Mouse (Mus musculus): ENCODE measurements around the gene Snx5.

Snx5 gene

GRCm38 (mm10) chr2:144267004-144267730 is 3.5 kb downstream of the Snx5 start:
- DNase-seq: no peak

DNA sequence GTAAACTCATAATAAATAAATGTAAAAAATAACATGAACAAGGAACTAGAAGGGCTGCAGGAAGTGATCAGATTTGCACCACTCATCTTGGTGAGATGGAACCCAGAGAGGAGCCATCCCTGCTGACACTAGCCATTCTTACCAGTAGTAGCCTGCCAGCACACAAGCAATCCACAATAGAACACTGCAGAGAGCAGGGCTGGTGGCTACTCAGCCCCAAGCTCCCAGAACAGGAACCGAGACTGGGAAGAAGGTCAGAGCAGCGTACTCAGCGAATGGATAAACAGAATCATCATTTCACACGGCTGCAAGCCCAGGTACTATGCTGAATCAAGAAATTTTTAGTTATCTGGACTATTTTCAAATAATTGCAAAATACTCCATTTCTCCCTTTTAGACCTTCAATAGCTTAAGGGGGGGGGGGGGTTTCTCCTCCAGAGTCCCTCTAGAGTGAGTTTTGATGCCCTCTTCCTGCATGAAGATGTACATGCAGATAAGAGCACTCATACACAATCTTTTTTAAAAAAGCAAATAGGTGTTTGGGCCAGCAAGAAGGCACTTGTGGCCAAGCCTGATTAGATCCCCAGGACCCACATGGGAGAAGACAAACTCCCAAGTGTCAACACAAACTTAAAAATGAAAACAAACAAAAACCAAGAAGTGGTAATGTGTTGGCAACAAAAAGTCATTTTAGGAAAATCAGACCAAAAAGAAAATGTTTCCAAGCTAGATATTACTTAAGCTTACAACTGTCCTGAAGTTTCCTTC is 4.6 kb downstream of the Snx5 start:
- no peak for DNase-seq

GRCm38 (mm10) chr2:144265120-144265488 is 5.6 kb downstream of the Snx5 start:
- DNase-seq: no peak

DNA sequence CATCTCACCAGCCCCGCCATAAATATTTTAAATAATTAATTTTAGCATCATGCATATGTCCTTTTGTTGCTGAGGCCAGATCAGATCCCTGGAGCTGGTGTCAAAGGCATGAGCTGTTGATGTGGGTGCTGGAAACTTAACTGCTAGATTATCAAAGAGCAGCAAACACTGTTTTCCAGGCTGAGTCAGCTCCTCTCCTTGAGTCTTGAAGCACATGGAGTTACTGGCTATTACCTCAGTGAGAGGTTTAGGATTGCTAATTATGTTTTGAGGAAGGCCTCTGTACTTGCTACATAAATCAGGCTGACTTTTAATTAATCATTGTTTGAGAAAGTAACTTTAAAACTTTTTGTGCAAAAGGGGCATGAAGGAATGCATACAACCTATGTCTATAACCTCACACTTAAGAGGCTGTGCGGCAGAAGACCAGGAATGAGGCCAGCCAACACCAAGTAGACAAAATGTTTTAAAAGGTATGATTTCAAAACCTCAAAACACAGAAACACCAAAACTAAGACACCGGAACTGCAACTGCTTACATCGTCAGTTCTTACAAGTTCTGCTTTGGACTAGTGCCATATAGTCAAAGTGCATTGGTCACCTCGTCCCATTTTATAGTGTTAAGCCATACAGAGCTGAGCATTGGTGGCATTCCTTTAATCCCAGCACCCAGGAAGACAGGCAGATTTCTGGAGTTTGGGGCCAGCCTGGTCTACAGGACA is 6.1 kb downstream of the Snx5 start:
- DNase-seq: peak; percentile 81

DNA sequence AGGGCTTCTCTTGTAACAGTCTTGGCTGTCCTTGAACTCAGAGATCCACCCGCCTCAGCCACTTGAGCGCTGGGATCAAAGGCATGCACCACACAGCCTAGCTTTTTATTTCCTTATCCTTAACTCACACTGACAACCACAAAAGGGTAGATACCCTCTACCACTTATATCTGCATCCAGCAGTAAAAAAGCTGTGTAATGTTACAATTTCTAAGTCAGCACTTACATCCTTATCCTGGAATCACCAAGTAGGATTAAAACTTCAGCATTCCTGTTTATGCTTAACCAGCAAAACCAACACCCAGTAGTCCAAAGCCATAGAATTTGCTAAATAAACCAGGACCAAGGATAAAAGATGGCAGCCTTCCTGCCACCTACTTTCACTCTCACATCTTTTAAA is 7.9 kb downstream of the Snx5 start:
- DNase-seq: no peak

GRCm38 (mm10) chr2:144250111-144250510 is 20.6 kb downstream of the Snx5 start:
- DNase-seq: no peak

DNA sequence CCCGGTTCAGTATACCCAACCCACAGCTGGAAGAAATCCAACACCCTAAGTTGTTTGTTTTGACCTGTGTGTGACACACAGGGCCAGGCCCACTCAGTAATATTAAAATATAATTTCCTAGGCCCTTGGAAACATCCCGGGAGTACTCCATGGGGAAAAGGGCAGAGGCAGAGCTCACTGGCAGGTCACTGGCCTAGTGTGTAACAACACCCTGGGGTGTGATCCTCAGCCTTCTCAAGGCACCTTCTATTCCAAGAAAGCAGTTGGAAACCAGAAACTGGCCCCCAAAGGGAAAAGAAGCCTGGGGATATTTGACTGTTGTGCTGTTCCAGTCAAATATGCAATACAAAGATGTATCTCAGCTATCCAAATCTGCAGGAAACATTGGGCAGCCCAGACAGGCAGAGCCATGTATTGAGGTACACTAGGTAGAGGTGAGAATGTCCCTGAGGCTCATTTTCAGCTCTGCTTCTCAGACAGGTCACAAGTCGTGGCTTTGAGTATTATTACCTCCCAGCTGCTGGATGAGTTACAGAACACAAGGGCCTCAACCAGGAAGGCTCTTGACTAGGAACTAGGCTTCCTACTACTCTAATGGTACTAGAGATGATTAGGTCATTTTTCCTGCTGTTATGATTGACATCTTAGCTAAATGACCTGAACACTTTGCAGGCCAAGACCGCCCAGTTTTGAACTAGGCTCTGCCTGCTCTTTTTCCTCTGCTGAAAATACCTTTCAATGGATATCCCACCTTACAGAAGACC is 21.9 kb downstream of the Snx5 start:
- no peak for DNase-seq

DNA sequence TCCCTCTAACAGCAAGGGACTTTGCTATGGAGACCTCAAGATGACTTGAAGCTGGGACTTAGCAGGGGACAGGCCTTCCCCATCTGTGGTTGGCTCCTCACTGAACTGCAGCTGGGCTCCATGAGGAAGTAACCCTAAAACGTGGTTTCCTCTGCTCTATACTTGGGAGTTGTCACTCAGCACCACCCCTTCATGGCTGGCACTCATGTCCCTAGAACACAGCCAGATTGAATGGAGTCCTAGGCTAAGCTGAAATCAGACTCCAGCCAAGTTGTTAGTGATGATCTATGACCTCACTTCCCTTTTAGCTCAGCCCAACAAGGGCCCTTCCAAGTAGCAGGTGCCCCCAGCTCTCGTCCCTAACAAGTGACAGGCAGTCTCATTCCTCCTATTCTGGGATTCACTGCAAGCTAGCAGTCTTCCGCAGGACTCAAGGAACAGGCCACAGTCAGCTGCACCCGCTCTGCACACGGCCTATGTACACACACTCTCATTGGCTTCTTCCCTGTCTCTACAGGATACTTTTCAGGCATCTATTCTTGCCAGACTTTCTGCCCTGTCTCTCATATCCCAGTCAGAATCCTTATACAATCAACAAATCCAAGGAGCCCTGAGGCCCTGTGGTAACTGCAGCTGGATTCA is 23.2 kb downstream of the Snx5 start:
- no peak for DNase-seq

DNA sequence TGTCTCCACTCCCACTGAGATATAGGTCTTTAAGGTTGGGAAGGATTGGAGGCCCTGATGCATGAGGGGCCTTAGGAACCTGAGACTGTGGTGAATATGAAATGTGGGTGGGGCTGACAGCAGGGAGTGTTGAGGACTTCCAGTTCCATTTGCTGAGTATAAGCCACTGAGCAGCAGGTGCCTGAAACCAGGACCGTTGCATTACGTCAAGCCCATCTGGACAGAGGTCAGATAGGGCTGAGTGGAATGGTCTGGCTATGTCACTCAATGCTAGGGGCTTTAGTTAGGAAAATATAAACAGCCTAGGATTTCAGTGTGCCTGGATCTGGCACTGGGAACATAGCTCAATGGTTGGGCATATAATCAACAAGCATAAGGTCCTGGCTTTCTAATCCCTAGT is 24.4 kb downstream of the Snx5 start:
- no peak for DNase-seq

DNA sequence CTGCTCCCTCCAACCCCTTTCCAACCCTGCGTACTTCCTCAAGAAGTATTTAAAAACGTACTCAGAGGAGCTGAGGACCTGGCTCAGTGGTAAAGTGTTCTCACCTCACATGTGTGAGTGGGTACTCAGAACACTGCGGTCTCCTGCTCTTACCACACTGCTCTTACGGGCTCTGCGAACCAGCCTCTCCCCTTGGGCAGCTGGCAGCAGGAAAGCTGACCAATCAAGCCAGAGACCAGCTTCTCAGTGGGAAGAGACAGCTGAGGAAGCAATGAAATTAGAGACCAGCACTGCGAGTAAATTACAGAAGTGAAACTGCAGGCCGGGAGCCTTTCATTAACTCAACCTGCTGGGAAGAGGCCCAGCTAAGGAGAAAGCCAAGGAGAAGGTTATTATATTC is 25.2 kb downstream of the Snx5 start:
- no peak for DNase-seq

DNA sequence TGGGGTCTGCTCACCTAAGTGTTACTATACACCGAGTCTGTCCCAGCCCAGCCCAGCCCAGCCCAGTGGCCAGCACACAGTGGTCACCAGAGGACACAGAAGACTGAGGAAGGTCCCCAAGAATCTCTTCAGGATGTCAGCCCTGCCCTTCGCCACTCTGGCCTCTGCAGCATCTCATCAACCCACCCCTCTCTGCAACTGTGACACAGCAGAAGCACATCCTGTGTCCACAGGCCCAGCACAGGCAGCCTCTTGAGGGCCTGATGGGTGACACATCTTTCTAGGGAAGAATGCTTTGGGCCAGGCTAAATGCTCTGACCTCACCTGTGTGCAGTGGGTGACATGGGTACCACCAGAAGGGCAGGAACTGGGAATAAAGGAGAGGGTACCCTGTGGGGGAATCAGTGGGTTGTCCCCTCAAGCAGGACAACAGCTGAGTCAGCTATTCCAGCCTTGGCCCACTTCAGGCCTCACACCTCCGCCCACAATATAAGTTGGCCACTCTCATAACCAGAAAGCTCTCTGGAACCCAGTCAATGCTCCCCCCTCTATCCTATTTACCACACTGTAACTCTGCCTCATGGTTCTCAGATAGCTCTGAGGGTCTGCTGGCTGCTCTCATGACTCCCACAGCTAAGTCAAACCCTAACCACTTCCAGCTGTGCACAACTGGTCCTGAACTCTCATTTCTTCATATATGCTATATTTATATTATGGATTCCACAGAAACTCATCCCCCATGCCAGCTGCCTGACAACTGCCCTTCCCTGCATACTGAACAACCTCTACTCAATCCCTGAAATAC is 30.4 kb downstream of the Snx5 start:
- DNase-seq: no peak

GRCm38 (mm10) chr2:144239318-144239717 is 31.4 kb downstream of the Snx5 start:
- no peak for DNase-seq

DNA sequence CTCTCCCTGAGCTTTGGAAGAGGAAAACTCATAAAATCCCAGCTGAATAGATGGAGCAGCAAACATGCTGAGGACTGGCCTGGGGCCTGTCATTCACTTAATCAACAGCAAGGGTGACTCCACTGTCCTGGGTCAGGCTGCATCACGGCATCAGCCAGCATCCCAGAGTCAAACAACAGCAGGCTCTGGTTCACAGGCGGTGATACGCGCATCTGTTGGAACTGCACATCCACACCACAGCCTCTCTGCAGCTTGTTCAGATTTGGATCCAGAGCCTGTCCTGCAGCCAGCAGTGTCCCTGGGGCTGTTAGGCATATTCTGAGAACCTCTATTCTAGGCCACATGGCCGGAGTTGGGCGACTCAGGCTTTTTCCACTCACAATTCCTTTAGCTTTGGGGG is 32.4 kb downstream of the Snx5 start:
- no peak for DNase-seq

GRCm38 (mm10) chr2:144236791-144237584 is 33.7 kb downstream of the Snx5 start:
- no peak for DNase-seq

- DNase-seq: no peak
These were observed 34.9 kb downstream of the Snx5 start for GRCm38 (mm10) chr2:144235776-144236175.

DNA sequence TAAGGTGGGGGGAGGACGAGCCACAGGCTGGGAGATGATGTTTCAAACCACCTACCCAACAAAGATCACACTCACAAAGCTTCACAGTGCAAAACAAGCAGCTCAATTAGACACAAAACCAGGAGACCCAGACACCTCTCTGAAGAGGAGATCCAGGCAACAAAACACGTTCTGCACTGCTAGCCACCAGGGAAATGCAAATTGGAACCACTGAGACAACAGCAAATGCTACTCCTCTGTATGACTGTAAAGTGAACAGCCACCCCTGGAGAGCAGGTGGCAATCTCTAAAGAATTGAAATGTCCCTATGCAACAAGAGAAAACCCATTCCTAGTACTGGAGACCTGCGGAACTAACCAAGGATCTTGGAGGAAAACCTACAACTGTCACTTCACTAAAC is 37.2 kb downstream of the Snx5 start:
- DNase-seq: no peak

DNA sequence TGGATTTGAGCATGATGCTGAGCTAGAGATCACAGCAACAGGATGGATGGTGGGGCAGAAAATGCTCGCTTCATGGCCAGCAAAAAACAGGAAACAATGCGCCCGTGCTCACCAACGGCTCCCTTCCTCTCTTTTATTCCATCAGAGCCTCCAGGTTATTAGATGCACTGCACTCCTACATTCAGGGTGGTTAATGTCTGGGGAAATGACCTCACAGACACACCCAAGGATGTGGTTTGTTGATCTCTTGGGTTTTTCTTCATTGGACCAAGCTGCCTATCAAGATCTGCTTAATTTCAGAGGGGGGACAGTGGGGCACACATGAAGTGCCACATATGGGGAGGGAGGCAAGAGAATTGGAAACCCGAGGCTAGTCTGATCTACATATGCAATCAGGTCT is 39.6 kb downstream of the Snx5 start:
- no peak for DNase-seq

DNA sequence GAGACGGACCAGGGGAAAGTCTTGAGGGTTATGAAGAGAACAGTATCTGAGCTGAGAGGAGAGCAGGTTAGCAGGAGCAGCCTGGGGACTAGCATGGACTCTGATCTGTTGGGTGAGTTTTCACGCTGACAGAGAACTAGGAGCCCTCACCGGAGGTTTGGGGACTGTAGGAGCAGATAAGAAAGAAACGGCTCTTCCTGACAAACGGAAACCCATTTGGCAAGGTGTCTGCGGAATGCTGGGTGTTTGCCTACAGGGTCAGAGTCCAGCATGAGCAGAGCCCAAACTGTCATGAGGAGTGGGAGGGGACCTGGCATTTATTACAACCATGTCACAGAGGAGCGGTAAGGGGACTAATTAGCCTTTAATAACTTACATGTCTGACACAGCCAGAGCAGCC is 40.2 kb downstream of the Snx5 start:
- peak; percentile 64 for DNase-seq

DNA sequence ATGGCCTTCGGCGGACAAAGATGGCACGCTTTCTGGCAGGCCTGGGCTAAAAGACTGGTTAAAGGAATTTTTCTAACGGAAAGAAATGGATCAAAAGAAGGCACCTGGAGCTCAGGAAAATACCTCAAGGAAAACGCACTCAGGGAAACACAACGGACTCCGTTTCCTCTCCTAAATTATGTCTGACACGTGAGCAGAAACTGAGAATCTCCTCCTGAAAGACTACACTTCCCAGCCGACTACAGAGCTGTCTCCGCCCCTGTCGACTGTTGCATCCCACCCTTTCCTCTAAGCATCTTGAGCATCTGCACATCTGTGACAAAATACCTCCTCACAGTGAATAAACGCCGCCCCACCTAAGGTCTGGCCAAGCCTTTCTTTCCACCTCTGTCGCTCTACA is 41.1 kb downstream of the Snx5 start:
- no peak for DNase-seq

GRCm38 (mm10) chr2:144228521-144229346 is 42.0 kb downstream of the Snx5 start:
- no peak for DNase-seq

All from kidney, adult 9 months (tissue).